Mouse (Mus musculus) gastrocnemius, postnatal 10 days (tissue): ENCODE data around the gene Pgm1. TPM values are rescaled to one million over a fixed set of nuclear protein-coding genes. Genes with fewer than 3 reads are reported as not detected.

Experiments used
- DNase-seq: peaks from one replicate; pipeline ENCODE4 v3.0.0; 2021; ENCODE audit warnings: mixed read lengths
- total RNA-seq, 2 experiments: library from RNA; stranded (reverse); gene quantifications; 2 replicates each; pipeline ENCODE4 v1.2.3; 2021

The Pgm1 gene
- total RNA-seq, 2 experiments from 2014 or later = 757 to 836 TPM

DNA sequence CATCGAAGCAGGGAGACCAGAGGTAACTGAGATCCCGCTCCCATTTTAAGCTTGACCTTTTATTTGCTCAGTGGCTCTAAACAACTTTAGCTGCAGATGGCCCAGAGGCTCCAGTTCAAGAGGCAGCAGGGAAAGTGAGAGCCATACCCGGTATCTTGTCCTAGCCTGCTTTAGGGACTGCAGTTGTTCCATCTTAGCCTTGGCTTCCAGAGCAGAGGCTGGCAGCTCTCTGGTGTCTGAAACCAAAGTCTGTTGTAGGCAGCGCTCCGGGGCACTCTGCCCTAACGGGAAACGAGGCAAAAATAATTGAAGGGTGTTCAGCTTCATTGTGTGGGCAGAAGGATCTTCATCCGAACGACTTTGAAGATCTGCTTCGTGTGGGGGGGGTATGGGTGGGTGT lies 26.2 kb downstream of the Pgm1 start:
- peak; percentile 60 for DNase-seq

DNA sequence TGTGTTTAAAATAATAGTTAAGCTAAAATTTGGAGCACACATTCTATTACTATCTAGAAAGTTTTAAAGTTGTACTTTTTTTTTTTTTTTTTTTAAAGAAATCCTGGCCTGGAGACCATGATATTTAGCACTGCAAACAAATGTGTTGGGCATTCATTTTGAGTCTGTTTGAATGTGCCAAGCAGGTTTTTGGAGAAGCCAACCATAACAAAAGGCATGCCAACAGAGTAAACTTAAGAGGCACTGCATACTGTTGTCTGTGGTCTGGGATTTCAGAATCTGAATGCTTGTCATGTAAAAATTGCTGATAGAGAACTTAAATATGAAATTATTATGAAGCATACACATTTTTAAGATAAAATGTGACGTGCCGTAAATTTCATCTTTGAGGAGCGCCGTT lies 28.0 kb downstream of the Pgm1 start:
- no peak for DNase-seq

DNA sequence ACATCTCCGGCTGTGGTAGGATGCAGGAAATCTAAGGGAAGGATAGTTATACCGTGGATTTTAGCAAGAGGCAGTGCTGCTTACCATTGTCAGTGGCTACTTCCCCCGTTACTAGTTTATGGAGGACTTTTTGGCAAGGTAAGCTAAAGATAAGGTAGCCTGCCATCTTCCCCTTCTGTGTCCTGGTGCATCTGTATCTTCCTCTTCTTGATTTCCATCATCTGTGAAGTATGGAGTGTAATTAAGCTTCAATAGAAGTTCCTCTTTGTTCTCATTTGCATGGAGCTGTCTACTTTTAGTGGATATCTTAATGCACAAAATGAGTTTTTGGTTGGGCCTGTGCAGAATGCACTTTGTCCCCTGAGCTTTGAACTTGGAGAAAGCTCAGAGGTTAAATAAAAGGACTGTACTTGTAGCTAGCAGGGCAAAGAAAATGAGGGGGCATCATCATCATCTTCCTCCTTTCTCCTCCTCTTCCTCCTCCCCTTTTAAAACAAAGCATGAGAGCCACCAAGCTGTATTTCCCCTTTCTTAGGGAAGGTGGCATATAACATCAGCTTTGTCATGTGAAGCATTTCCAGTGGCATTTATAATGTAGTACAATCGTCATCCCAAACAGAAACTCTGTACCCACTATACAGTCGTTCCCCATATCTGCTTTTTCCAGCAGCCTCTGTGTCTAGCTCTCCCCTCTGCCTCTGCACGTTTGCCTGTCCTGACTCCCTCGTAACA lies 29.0 kb downstream of the Pgm1 start:
- DNase-seq = no peak

DNA sequence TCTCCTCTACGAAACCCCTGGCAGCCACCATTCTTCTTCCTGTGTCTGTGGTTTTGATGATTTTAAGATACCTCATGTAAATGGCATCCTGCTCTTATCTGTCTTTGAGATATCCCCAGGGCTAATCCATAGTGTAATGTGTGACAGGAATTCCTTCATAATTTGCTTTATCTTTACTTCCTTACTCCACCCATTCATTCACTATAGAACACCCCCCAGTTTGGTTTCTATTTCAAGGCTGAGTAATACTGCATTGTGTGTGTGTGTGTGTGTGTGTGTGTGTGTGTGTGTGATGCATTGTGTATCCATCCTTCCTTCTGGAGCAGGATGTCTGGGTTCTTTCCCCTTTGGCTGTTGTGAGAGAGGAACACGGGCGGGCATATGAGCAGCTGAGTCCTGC lies 30.1 kb downstream of the Pgm1 start:
- DNase-seq = no peak

DNA sequence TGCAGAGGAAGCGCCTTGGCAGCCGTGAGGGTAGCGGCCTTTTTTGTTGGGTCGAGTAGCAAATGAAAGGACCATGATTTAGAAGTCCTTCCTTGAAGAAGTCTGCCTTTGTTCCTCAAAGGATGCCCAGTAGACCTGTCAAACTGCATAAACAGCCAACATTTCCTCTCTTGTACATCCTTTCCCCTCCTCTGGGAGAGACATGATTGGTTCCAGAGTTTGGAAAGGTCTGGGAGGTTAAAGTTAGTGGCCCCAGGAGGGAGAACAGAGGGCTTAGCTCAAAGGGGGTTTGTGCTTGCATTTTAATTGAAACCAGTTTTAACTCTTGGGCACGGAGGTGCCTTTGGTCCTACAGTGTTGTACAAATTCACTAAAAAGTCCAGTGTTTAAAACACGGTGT lies 37.3 kb downstream of the Pgm1 start:
- DNase-seq = no peak

DNA sequence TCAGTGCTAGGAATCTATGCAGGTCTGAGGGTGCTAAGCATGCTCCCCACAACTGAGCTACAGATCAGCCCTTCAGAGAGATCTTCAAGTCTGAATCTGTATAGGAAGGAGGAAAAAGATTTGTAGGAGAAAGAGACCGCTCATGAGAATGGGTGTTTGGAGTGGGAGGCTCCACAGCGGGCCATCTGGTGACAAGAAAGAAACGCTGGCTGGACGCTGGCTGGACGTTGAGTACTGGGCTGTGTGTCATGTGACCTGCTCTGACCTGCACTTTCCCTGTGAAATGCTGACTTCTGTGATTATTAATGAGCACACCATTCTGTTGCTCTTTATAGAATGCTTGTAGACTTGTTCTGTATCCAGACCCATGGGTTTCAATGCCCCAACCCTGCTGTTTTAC lies 40.1 kb downstream of the Pgm1 start:
- DNase-seq = peak; percentile 31

DNA sequence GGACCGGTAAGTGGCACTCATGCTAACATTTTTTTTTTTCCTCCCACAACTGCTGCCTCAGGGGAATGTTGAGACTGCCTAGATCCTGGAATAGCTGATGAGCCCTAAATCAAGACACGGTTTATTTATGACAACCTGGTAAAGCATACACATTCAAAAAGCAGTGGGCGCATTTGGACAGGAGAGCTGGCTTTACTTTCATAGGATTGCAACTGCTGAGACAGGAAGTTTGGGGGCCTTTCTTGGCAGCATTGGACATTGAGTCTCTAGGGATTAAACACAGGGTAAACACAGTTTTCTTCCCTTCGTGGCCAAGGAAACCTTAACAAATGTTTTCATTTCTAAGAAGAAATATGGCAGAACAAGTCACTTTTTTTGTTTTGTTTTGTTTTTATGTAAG lies 40.9 kb downstream of the Pgm1 start:
- DNase-seq = no peak

DNA sequence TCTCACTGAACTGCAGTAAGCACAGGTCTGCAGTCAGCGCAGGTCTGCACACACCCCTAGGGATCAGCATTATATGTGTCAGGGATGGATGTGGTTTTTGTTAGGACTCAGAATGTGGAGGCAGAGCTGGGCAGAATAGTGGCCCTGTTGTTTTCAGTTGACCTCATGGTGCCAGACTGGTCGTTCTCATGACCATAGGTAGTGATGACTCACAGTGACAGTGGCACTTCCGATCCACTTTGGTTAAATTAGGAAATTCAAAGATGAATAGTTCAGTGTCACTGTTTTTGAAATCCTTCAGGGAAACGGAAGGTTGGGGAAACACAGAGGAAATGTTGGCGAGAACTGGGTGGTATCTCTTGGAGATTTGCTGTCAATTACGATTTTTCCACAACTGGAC lies 43.7 kb downstream of the Pgm1 start:
- DNase-seq = no peak

DNA sequence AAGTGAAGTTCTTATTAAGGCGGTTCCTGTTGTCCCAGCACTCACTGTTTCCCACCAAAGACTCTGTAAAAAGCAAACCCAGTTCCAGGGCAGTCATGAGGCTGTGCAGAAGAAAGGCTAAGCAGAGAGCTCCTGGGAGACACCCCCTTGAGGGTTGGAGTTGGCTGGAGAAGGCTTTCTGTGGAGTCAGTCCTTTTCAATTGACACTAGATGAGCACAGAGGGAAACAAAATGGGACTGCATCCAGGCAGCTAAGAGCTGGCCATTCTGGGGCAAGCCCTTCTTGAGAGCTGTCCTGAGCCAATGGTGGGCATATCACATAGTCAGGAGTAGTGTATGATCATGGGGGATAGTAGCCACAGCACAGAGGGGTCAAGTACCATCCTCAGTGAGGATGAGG lies 44.7 kb downstream of the Pgm1 start:
- peak; percentile 20 for DNase-seq

DNA sequence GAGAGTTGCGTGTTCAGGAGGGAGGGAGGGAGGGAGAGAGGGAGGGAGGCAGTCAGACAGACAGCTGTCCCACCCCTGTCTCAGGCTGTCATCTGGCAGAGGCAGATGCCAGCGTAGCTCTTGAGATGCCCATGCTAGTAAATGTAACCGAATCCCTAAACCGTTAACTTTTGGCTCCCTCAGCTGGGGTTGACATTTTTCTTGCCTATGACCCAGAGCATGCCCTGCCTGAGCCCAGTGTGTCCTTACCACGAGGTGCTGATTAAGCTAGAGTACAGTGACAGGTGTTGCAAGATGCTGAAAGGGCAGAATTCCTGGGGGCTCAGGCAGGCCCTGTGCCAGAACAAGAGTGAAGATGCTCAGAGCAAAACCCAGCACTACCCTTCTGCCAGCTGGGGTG lies 45.2 kb downstream of the Pgm1 start:
- DNase-seq = peak; percentile 51

DNA sequence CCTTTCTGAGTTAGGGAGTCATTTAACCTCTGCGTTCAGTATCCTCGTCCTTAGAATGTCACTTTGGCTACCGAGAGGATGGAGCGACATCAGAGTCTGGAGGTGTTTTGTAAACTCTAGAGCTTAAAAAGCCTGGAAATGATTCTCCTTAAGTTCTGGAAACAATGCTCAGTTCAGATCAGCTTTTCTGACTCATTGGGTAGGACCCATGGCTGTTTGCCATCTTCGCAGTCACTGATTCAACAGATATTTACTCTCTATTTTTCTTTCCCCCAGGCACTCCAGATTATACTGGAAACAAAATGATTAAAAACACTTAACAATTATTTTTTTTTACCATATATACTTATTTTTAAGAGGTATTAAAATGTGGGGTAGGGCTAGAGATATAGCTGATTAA lies 50.1 kb downstream of the Pgm1 start:
- DNase-seq = peak; percentile 35

DNA sequence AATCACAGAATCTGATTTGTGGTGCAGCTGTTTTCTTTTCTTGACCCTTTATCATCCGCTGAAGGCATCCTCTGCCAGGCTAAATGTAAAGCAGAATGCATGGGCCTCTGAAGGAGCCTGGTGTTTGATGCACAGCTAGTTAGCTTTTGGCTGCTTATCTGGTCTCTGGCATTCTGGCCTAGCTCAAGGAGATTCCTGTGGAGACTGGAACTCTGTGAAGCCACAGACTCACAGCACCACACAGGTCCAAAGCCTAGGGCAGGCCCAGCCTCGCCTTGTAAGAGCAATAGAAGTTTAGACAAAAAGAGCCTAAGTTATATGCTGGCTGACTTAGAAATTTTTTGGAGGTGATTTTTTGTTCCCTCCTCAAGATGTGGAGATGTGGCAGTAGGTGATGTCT lies 52.0 kb downstream of the Pgm1 start:
- DNase-seq = no peak

DNA sequence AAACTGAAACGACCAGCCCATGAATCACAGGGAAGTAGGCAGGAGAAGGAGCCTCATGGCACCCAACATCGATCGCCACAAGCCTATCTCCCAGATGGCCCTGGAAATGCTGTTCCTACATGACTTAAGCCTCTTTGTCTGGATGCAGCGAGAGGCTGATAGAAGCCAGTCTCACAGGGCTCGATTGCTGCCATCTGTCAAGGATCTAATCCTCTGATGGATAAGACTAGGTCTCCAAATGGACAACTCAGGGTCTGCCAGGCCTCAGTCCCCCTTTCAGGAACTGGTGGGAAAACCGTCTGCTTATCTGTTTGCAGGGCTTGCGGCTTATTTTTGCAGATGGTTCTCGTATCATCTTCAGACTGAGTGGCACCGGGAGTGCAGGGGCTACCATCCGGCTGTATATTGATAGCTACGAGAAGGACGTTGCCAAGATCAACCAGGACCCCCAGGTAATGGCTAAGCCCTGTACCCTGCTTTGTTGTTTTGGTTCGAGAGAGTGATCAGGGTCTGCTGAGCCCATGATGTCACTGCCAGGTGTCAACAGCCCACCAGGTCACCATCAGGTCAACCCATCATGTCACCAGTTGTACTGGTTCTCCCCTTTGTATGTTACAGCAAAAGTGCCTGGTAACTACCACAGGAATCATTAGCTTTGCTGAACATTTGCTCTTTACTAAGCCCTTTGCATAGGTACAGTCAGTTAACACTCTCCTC lies 54.6 kb downstream of the Pgm1 start:
- no peak for DNase-seq

DNA sequence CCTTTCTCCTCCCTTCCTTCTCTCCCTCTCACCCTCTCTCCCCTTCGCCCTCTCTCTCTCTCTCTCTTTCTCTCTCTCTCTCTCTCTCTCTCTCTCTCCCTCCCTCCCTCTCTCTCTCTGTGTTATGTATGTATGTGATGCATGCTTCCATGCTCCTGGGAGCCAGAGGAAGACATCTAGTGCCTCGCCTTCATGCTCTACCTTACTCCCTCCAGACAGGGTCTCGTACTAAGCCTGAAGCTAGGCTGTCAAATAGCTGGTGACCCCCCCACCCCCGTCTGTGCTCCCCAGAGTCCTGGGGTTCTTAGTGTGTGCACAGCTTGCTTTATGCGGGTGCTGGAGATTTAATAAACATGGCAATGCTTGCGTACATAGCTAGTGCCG lies 55.1 kb downstream of the Pgm1 start:
- no peak for DNase-seq

DNA sequence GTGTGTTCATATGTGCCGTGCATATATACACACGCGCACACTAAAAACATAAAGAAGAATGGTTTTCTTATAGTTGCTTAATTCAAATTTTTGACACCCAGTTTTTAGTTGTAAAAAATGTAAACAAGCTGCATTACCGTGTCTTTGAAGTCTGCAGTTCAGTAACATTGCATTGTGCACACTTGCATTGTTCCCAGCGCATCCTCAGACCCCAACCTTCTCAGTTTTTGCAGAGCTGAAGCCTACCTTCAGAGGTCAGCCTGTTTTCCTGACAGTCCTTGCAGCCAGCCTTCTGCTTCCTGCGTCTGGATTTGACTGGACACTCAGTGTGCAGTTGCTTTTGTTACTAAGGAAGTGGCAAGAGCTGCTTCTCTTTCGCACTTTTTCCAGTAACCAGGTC lies 55.9 kb downstream of the Pgm1 start:
- DNase-seq = no peak

DNA sequence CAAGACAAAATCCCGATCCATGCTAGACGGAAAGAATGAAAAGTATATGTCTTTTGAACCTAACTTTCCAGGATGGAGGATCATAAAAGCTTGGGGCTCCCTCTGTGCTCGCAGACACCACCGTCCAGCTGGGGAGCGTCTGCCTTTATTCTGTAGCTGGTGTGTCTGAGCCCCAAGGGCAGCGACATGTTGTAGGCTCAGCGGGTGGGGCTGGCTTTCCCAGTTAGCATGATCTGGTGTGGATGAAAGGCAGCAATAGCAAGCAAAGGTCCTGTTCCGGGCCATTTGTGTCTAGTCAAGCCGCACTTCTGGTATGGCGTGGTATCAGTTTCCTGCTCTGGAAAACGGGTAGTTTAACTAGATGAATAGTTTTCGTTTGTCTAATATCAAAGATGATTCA lies 56.4 kb downstream of the Pgm1 start:
- DNase-seq = no peak

DNA sequence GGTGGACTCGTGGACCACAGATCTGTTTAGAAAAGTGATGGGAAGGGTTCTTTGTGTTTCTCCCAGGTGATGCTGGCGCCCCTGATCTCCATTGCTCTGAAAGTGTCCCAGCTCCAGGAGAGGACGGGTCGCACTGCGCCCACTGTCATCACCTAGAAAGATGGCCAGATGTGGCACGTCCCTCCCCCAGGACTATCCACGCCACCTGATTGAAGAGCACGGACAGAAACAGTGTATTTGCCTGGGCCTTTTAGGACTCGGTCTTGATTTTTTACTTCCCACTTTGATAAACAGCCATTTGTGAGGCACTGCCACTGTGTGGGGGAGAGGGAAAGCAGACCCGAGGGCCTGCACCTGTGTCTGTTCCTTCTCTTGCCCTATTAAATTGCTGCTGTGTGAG lies 57.4 kb downstream of the Pgm1 start:
- no peak for DNase-seq

DNA sequence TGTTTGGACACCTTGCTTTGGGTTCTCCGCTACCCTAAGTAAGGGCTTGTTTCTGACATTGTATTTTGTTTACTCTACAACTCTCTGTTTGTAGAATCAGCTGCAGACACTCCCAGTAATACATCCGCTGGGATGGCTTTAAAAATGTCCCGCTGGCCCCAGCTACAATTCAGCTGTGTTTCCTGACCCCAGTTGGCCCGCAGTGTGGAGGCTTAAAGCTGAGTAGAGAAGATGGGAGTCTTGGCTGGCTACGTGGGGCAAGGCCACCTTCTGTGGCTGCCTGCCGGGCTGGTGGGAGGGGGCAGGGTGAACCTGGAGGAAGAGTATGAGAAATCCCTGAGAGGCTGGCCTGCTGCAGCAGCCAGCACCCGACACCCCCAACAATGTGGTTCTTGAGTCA lies 59.6 kb downstream of the Pgm1 start:
- DNase-seq = peak; percentile 39

DNA sequence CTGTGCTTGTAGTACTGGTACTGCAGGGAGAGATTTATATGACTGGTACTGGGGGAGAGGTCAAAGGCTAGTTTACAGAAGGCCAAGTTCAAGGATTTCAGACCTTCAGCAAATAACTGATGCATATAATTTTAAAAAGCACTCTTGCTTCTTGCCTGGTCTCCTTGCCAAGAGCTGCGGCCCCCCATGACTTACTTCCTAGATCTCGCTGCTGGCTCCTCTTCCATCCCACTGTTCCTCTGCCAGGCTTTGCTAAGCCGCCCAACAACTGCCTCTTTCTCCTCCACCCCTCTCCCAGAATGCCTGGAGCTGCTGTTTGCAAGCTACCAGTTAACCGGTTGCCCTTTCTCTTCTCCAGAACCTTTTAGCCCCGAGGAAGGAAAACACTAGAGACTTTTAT lies 71.8 kb downstream of the Pgm1 start:
- no peak for DNase-seq

DNA sequence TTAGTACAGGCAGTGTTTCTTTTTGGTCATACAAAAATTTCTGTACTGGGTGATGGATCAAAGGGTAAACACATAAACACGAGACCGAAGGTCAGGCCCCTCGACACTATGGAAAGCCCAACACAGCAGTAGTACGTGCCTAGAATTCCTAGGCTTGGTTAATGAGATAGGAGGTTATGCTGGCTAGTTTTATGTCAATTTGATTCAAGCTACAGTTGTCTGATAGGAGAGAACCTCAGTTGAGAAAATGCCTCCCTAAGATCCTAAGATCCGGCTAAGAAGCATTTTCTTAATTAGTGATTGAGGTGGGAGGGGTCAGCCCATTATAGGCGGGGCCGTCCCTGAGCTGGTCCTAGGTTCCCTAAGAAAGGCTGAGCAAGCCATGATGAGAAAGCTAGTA lies 72.6 kb downstream of the Pgm1 start:
- no peak for DNase-seq

DNA sequence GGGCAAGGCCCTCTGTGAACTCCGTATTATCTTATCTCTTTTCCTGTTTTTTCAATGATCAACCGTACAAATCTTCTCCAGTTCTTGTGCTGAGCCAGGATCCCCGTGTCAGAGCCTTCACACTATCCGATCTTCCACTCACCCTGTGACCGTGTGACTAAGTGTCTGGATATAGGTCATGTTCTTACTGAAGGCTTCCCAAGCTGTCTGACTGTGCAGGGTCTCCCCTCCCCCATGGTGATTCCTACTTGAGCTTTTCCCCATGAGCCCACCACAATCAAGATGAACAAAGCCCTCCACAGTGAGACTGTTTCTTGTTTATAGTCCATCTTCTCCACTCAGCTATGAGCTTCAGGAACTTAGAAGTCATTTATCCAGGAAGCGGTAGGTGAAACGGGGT lies 78.5 kb downstream of the Pgm1 start:
- no peak for DNase-seq

DNA sequence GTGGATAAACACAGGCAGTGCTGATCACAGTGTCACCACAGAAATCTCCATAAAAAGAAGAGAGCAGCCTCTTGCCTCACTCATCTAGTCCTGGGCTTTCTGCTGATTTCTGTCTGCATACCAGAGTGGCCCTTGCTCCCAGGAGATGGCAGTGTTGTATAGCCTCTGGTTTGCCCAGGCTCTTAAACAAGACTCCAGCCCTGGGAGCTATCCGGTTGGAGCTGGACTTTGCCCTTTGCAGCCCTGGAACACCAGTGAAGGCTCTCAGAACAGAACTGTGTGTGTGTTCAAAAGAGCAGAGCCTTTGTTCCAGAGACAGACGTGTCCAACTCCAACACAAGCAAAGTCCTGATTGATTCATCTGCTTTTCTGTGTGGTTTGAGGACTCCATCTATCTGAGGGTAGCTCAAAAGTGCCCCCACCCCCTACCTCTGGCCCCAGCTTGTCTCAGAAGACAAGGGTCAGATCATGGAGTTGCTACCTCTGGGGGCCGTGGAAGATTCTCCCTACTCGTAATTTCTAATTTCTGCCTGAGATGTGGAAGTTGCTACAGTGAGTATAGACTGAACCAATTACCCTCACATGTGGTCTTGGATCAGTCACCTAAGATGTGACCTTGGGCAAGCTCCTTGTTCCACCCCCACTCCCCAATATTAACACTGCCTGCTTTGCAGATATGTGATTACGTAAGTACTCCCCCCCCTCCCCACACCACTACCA lies 79.3 kb downstream of the Pgm1 start:
- DNase-seq = peak; percentile 65

DNA sequence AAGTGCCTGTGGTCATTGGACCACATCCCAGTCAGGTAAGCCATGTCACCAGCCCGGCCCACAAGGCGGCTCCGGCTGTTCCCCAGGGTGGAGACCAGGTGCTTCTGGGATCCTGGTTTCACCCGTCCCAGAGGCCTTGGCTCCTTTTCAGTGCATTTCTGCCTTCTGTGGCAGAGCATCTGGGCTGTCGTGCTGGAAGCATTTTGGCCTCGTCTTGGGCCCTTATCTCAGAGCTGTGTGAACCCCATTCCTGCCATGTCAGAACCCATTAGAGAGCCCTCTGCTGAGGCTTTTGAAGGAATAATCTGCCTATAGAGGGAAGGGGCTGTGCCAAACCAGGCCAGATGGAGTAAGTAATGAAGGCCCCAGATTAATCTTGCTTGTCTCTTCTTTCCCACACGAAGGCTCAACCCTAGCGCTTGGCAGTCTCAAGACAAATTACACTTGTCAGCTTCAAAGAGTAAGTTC lies 80.0 kb downstream of the Pgm1 start:
- DNase-seq = no peak

DNA sequence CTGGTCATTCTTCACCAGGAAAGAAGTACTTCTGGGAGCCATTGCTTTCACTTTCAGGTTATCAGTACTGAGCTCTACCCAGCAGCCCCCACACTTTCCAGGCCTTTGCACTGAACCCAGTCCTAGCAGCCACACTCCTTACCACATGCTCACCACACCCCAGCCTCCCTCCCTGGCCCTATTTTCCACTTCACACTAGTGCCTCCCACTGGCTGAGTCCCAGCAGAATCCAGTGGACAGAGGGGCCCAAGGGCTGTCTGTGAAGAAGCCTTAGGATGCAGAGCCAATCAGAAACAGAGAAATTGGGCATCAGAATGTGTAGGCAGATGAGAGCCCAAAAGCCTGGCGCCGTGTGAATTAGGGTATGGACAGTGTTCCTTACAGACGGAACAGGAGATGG lies 81.7 kb downstream of the Pgm1 start:
- DNase-seq = no peak
